Mouse (Mus musculus) megakaryocyte progenitor cell, adult 5-6 weeks (primary cell): ENCODE results near the gene Hao2. TPM values are rescaled to one million over a fixed set of nuclear protein-coding genes. Genes with fewer than 3 reads are reported as not detected.

Source experiments
- ATAC-seq: replicated peaks from 2 replicates; pipeline ENCODE4 v1.8.0; 2016; ENCODE audit warnings: mild to moderate bottlenecking, moderate TSS enrichment, inconsistent platforms; ENCODE audit not compliant: poor library complexity
- total RNA-seq, 2 experiments: library from RNA; stranded (forward) in 1 of 2; stranded (reverse) in 1 of 2; fragments of 157-497, 149-512 nt in 1 of 2; fragments of 200-1000 nt in 1 of 2; gene quantifications; 2 replicates each; pipeline versions ENCODE4 v1.2.3 to v1.2.4; 2015 to 2017

Hao2 gene
- not detected in 2 replicates for total RNA-seq (2015)
- total RNA-seq (2017): not detected in 2 replicates

DNA sequence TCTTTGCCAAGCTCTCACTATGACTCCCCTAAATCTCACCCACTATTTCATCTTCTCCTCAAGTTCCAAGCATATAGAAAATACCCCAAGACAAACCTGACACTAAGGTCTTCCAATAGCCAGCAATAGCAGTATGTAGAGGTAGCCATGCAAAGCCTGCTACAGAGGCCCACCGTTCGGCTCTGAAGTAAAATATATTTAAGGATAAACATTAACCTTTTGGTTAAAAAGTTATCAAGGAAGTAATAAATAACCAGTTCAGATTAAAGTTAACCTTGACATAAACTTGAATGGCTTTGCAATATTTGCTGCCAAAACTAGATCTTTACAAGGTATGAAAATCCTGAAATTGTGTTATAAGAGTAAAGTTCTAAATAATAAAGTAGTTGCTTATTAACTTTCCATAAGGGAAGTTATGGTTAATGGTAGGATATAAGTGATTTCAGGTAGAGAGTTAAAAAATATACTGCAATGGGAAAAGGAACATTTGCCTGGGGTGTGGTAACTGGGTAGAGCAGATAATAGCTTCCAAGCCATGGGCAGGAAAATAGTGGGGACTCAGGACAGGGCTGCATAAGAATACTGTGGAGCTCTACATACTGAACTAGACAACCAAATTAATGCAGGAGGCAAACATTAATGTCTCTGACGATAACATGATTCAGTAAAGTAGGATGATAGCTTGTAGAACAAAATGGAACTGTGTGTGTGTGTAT is at the start of gene Hao2:
Gene Hao2 (minus strand): TSS at position 183 of the 716 bp plus-strand sequence.
- ATAC-seq: no peak

GRCm38 (mm10) chr3:98941601-98942000 is 48.6 kb upstream of the Hao2 start:
- ATAC-seq: no peak; the same call in 1 of the 2 replicates

GRCm38 (mm10) chr3:98941066-98941551 is 48.1 kb upstream of the Hao2 start:
- ATAC-seq: no peak

DNA sequence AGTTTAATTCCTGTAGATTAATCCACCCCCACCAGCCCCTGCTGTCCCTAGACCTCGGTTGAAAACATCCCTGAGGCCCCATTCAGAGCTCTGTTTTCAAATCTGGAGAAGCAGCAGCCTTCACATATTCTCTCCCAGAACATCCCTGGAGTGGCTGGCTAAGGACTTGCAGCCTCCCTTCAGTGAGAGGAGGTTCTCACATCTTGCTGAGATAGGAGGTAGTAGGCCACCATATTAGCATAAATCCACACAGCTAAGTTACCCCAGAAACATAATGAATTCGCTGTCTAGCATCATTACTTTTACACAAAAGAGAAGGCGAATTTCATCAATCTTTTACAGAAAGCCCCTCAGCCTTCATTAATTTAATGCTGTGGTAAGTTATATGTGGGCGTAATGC is 47.2 kb upstream of the Hao2 start:
- no peak for ATAC-seq

GRCm38 (mm10) chr3:98936446-98936845 is 43.4 kb upstream of the Hao2 start:
- no peak for ATAC-seq

GRCm38 (mm10) chr3:98934601-98935000 is 41.6 kb upstream of the Hao2 start:
- ATAC-seq: no peak

DNA sequence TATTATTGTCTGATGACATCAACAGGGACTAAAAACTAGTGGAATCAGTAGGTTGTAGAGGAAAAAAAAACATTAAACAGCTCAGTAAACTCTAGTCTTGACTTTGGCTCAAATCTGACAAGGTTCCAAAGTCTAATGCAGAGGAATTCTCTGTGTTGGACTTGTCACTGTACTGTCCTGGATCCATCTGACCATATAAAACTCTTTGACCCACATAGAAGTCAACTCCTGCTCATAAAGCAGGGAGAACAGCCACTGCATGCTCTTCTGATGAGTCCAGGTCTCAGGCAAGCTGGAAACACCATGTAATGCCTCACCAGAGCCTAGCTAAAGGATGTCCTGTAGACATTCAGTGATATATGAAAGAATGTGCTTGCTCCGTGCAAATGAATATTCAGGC is 41.0 kb upstream of the Hao2 start:
- no peak for ATAC-seq

- no peak for ATAC-seq
Observed at GRCm38 (mm10) chr3:98932421-98932820, 39.4 kb upstream of the Hao2 start.

- ATAC-seq: no peak
Observed at GRCm38 (mm10) chr3:98931836-98932235, 38.8 kb upstream of the Hao2 start.

DNA sequence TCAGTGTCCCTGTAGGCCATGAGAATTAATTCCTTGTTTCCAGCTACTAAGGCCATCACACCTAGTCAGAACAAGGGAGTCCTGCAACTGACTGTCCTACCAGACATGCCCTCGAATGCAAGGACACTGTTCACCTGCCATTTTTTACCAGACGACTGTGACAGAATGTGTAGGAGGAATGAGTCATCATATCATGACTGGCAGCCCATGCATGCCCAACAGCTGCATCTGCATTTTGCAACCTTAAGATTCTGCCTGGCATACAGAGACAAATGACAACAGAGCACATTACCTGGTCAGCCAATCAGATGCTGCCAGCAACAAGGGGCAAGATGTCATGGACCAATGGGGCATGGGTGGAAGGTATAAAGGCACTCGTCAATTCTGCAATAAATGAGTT is 27.4 kb upstream of the Hao2 start:
- ATAC-seq: no peak

- no peak for ATAC-seq
Observed at GRCm38 (mm10) chr3:98917260-98917659, 24.2 kb upstream of the Hao2 start.

GRCm38 (mm10) chr3:98916856-98917255 is 23.8 kb upstream of the Hao2 start:
- ATAC-seq: no peak

DNA sequence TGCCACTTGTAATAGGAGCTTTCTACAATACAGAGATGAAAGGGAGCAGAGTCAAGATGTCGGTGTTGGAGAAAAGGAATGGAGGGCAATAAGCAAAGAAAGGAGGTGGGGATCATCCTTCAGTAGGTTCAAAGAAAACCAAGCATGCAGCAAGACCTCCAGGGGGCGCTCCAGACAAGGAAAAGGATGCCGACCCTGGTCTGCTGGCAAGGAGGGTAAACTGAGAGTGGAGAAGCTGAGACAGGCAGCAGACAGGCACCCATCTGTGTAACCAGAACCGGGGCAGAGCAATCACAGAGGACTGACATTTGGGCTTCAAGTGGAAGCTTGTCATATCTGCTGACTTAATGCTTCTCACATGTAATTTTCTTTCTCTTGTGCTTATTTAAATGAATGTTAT is 22.6 kb upstream of the Hao2 start:
- ATAC-seq: peak; percentile 65

DNA sequence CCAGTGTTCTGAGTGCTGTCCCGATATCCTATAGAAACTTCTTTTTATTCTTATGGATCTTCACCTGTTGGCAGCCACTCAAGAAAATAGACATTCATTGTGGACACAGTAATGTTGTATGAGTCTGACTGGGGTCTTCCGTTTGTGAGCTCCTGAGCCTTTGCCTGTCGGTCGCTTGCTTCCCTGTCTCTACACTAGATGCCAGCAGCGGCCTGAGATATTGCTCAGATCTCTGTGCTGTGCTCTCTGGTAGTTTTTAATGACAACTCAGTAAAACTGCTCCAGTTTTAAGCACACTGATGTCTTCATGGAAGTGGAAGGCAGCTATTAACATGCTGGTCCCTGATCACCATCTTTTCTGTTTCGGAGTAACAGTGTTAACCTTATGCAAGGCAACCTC is 20.6 kb upstream of the Hao2 start:
- ATAC-seq: no peak

GRCm38 (mm10) chr3:98897606-98898005 is 4.6 kb upstream of the Hao2 start:
- ATAC-seq: no peak

GRCm38 (mm10) chr3:98895071-98895601 is 2.1 kb upstream of the Hao2 start:
- 0 out of 2 replicates have a peak, but pooled peaks have one; percentile 26 for ATAC-seq

DNA sequence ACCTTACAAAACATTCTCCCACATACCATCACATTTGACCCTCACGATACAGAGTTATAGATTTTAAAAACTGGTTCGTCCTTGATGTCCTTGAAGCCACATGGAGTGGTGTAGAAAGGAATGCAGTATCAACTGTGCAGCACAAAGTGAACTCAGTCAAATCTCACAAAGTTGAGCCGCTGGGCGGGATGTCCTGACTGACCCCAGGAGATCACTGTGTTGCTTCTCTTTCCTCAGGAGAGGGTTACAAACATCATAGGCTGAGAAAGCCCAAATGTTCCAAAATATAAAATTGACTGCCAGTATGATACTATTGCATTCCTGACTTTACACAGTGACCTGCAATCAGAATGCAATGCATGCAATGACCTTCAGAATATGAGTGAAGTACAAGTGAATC is 2.6 kb downstream of the Hao2 start:
- no peak for ATAC-seq

DNA sequence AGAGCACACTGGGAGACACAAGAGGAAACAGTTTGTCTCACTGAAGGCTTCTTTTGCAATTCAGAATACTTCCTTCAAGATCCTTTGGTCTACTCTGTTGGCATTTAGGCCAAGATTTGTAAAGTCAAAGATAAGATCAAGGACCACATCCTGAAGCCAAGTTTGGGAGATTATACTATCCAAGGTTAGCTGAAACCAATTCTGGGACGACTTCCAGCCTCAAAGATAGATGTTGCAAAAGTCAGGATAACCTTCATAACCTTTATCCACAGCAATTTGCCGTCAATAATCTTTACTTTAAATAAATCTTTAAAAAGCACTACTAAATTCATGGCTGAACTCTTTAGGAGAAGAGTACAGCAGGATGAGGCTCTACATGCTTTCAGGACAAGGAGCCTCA is 4.8 kb downstream of the Hao2 start:
- ATAC-seq: no peak

DNA sequence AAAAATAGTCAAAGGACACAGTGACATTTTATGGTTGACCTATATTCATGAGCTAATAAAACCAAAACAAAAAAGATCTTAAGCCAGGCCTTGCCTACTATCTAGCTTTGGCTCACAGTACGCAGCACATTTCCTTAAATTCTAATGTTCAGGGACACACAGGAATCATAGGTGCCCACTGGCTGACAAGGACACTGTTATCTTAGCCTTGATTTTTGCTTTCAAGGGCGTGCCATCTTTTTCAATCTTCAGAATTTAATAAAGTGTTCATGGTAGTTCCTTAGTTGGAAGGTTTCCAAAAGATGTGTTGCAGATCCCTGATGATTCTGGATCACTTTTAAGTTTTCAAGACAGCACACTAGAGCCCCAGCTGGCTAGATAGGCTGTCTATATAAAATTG is 12.2 kb downstream of the Hao2 start:
- no peak for ATAC-seq

GRCm38 (mm10) chr3:98880216-98880615 is 12.8 kb downstream of the Hao2 start:
- no peak for ATAC-seq

GRCm38 (mm10) chr3:98868219-98868618 is 24.8 kb downstream of the Hao2 start:
- no peak for ATAC-seq

GRCm38 (mm10) chr3:98862800-98863199 is 30.2 kb downstream of the Hao2 start:
- ATAC-seq: no peak

GRCm38 (mm10) chr3:98859576-98859975 is 33.5 kb downstream of the Hao2 start, which contains the start of gene Hsd3b1:
Gene Hsd3b1 (minus strand): TSS chr3:98859794.
- no peak for ATAC-seq
